Mouse (Mus musculus) kidney, embryonic 15.5 days (tissue): ENCODE data around the gene Izumo4. TPM values are rescaled to one million over a fixed set of nuclear protein-coding genes. Genes with fewer than 3 reads are reported as not detected.

ENCODE experiments used
- ATAC-seq: fragments of 200-750 bp; cut with Nextera tagmentation; replicated peaks from 2 replicates; pipeline ENCODE4 v1.8.0; 2017; ENCODE audit warnings: moderate TSS enrichment; ENCODE audit not compliant: low FRiP score
- H3K27ac ChIP-seq: fragments of 300-500 bp; sonication (generic); 2 replicates; pipeline ENCODE4 v1.5.1; 2015; ENCODE audit warnings: mild to moderate bottlenecking, inconsistent platforms
- H3K27me3 ChIP-seq: fragments of 300-500 bp; sonication (generic); 2 replicates; pipeline ENCODE4 v1.6.1; 2015; ENCODE audit warnings: inconsistent platforms
- H3K36me3 ChIP-seq: fragments of 300-500 bp; sonication (generic); 2 replicates; pipeline ENCODE4 v1.6.1; 2015; ENCODE audit warnings: inconsistent platforms
- H3K4me1 ChIP-seq: fragments of 300-500 bp; sonication (generic); 2 replicates; pipeline ENCODE4 v1.6.1; 2015; ENCODE audit warnings: inconsistent platforms
- H3K4me2 ChIP-seq: fragments of 300-500 bp; sonication (generic); 2 replicates; pipeline ENCODE4 v1.6.1; 2015; ENCODE audit warnings: moderate library complexity, mild to moderate bottlenecking, inconsistent platforms
- H3K4me3 ChIP-seq: fragments of 300-500 bp; sonication (generic); replicated peaks from 2 replicates; pipeline ENCODE4 v1.5.1; 2015; ENCODE audit warnings: mild to moderate bottlenecking, inconsistent platforms
- H3K9ac ChIP-seq: fragments of 300-500 bp; sonication (generic); 2 replicates; pipeline ENCODE4 v1.6.1; 2015; ENCODE audit warnings: mild to moderate bottlenecking, inconsistent platforms
- H3K9me3 ChIP-seq: fragments of 300-500 bp; sonication (generic); replicated peaks from 2 replicates; pipeline ENCODE4 v1.6.1; 2016; ENCODE audit warnings: inconsistent platforms
- WGBS: fragments of 180-500 bp; shearing (Covaris S2); methylation state at CpG from one replicate; pipeline ENCODE4 v1.1.7; 2015; ENCODE audit warnings: mixed read lengths; 5-methylcytosine and 5-hydroxymethylcytosine counted together
- polyA plus RNA-seq: library from polyadenylated mRNA; unstranded; fragments of >200 nt; fragmentation: Nextera tagmentation; extraction: Ambion mirVana; gene quantifications from 2 replicates; pipeline ENCODE4 v1.2.1, GENCODE M21; 2015

The Izumo4 gene
- polyA plus RNA-seq, 1 experiment from 2014 or later: 26.2 TPM

DNA sequence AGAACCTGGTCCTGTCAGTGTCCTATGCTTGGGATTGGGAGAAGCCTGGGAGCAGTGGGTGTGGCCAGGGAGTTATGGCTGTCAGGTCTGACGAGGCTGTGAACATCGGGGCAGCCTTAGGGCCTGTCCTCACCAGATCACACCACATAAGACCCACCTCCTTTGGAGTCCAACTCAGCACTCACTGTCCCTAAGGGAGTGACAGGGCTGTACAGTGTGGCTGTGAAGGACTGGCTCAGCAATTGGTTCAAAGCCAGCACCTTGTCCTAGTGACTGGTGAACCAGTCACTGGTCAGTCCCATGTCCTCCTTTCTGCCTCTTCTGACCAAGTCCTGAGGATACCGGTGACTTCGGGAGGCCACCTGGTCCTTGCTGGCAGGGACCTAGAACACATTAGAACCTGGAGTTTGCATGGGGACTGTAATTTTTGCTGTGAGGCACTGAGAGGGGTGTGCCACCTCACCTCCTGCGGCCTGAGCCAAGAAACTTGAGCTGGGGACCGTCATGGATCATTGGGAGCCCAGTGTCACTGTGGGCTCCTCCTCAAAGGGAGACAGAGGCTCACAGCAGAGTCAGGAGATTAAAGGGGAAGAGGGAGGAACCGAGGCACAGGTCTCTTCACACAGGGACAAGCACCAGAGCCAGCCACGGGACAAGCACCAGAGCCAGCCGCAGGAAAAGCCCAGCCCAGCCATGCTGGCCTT lies 22.3 kb upstream of the Izumo4 start:
- H3K4me1 ChIP-seq: peaks cover 45% of the 10 kb centered on the region
- H3K27me3 ChIP-seq: no peaks in the 10 kb centered on the region
- H3K4me2 ChIP-seq: no peak overlapping the region; the same call in 1 of the 2 replicates
- no peak for ATAC-seq
- peaks cover 3% of the 10 kb centered on the region; the same call in 1 of the 2 replicates for H3K36me3 ChIP-seq
- 0 out of 2 replicates have a peak overlapping the region, but pooled peaks have one; percentile 15 for H3K9ac ChIP-seq
- no peak overlapping the region for H3K4me3 ChIP-seq
- WGBS: 25% methylated on average over 9 of the region's 9 CpGs
- H3K27ac ChIP-seq: peak overlapping the region; percentile 98
- H3K9me3 ChIP-seq: no peaks in the 10 kb centered on the region

DNA sequence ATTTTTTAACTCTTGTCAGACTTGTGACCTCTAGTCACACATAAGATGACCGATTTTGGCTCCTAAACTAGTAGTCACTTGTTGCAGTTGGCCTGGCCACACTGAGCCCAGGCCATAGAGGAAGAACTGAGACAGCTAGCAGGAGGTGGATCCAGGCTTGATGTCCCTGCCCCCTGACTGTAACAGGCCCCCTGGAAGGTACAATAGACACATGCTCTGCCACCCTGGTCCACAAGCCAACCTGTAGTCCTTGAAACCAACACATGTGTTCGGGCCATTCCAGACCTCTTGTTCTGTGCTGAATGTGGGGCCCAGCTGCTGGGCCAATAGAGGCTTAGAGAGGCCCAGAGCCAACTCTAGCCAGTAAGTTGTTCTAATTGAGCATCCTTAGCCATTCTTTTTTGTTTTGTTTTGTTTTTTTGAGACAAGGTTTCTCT lies 21.7 kb upstream of the Izumo4 start:
- 64% methylated on average over 2 of the region's 2 CpGs for WGBS
- H3K27ac ChIP-seq: peak overlapping the region; percentile 98

DNA sequence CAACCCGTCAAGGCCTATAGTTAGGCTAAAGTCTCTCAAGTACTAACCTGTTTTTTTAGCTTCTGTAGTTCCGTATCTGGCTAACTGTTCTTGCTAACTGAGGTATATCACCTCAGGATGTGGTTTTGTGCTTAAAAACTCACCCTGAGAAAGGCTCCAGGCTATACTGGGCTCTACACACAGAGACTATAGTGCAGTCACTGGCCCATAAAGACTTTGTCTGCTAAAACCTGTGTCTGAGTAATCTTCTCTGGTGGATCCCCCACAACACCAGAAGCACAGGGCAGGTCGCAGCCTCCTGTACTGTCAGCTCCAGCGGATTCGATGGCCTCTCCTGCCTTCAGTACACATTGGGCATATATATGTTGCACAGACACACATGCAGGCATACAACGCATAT lies 20.0 kb upstream of the Izumo4 start:
- no peak for ATAC-seq
- H3K27me3 ChIP-seq: no peaks in the 10 kb centered on the region
- peaks cover 35% of the 10 kb centered on the region for H3K4me1 ChIP-seq
- no peak overlapping the region for H3K9ac ChIP-seq
- no peaks in the 10 kb centered on the region for H3K9me3 ChIP-seq
- H3K4me2 ChIP-seq: no peak overlapping the region
- WGBS: 92% methylated on average over 6 of the region's 6 CpGs
- no peak overlapping the region for H3K4me3 ChIP-seq
- H3K36me3 ChIP-seq: peaks cover 25% of the 10 kb centered on the region
- H3K27ac ChIP-seq: no peak overlapping the region

More for the DNA sequence above, 21.7 kb upstream of the Izumo4 start:
- ATAC-seq: no peak
- Histone ChIP-seq H3K4me2 (no peak overlapping the region), H3K4me3 (no peak overlapping the region), H3K27me3 (no peaks in the 10 kb centered on the region), H3K36me3 (peaks cover 8% of the 10 kb centered on the region; the same call in 1 of the 2 replicates), H3K4me1 (peaks cover 39% of the 10 kb centered on the region), H3K9ac (0 out of 2 replicates have a peak overlapping the region, but pooled peaks have one; percentile 15), H3K9me3 (no peaks in the 10 kb centered on the region)

DNA sequence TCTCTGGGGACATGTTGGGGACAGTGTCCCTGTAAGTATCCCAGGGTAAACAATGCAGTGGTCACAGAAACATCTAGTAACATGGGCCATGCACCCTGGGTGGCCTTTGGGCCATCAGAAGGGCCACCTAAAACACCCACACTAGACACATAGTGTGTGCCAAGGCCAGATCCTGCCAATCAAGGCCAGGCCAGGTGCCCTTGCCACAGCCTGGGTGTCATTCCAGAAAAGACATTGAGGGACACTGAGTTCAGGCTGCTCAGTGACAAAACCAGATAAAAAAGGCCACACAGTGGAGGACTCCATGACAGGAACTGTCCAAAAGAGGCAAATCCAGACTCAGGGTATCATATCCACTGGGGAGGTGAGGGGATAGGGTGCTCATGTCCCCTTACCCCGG lies 18.3 kb upstream of the Izumo4 start:
- WGBS: 88% methylated on average over 1 of the region's 1 CpGs

DNA sequence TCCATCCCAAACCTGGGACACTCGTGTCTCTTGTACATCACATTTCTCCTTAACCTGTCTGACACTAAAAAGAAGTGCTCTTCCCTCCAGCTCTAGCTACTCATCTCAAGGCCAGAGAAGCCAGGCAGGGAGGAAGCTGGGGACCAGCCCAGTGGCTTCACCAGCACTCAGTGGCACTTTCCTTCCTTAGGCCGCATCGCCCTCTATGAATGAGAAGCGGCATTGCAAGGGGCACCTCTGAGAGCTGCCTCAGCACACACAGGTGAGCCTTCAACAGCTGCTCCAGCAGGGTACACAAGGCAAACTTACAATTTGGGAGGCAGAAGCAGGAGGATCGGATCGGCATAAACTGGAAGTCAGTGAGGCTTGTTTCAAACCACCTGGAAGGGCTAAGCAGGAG lies 17.8 kb upstream of the Izumo4 start:
- H3K4me1 ChIP-seq: peaks cover 13% of the 10 kb centered on the region
- 51% methylated on average over 6 of the region's 6 CpGs for WGBS
- H3K36me3 ChIP-seq: peaks cover 33% of the 10 kb centered on the region
- H3K27ac ChIP-seq: no peak overlapping the region
- 0 out of 2 replicates have a peak overlapping the region, but pooled peaks have one; percentile 1 for H3K9ac ChIP-seq
- H3K4me2 ChIP-seq: no peak overlapping the region
- H3K27me3 ChIP-seq: no peaks in the 10 kb centered on the region
- H3K9me3 ChIP-seq: no peaks in the 10 kb centered on the region
- ATAC-seq: no peak
- H3K4me3 ChIP-seq: no peak overlapping the region

More for the DNA sequence above, 18.3 kb upstream of the Izumo4 start:
- H3K36me3 ChIP-seq: peaks cover 30% of the 10 kb centered on the region
- no peak overlapping the region for H3K4me2 ChIP-seq
- peaks cover 19% of the 10 kb centered on the region for H3K4me1 ChIP-seq
- ATAC-seq: no peak
- no peak overlapping the region for H3K4me3 ChIP-seq
- H3K9me3 ChIP-seq: no peaks in the 10 kb centered on the region
- 0 out of 2 replicates have a peak overlapping the region, but pooled peaks have one; percentile 1 for H3K9ac ChIP-seq
- no peak overlapping the region for H3K27ac ChIP-seq
- no peaks in the 10 kb centered on the region for H3K27me3 ChIP-seq

DNA sequence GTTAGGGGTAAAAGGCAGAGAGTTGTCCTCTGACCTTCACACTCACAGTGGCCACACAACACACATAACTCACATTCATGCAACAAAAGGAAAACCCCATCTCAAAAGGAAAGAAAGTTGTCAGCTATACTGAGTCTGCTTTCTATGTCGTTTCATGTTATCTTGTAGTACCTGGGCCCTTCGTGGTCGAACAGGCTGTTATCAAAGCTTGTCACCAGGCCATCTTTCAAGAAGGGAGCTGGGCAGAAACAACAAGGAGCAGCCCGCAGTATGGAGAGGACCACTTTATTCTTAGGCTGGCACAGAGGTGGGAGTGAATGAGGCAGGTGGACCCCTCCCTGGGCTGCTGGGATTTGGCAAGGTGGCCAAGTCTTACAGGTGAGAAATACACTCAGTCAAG lies 17.0 kb upstream of the Izumo4 start:
- H3K9me3 ChIP-seq: no peaks in the 10 kb centered on the region
- H3K27me3 ChIP-seq: no peaks in the 10 kb centered on the region
- no peak overlapping the region for H3K27ac ChIP-seq
- ATAC-seq: no peak
- no peak overlapping the region for H3K9ac ChIP-seq
- peaks cover 40% of the 10 kb centered on the region for H3K36me3 ChIP-seq
- H3K4me2 ChIP-seq: no peak overlapping the region
- WGBS: 83% methylated on average over 4 of the region's 4 CpGs
- H3K4me3 ChIP-seq: no peak overlapping the region
- peaks cover 5% of the 10 kb centered on the region for H3K4me1 ChIP-seq

DNA sequence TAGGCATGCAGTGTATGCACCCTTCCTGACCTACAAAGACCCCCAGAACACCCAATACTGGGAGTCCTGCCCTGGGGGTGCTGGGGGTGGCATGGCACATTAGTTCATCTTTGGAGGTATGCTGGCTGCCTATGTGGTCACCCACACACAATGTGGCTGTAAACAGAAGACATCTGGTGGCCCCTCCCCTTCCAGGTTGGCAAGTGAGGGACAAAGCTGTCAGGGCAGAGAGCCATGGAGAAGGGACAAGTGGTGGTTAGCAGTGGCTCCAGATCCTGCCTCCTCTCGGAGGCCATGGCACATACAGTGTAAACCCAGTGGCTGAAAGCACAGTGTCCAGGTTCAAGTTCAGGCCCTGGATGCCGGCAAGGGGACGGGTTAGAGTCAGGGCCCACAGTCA lies 15.4 kb upstream of the Izumo4 start:
- Histone ChIP-seq H3K4me1 (no peaks in the 10 kb centered on the region), H3K4me2 (no peak overlapping the region), H3K4me3 (no peak overlapping the region), H3K27ac (no peak overlapping the region), H3K27me3 (no peaks in the 10 kb centered on the region), H3K36me3 (peaks cover 54% of the 10 kb centered on the region), H3K9me3 (no peaks in the 10 kb centered on the region), H3K9ac (no peak overlapping the region)
- 93% methylated on average over 3 of the region's 3 CpGs for WGBS
- no peak for ATAC-seq

DNA sequence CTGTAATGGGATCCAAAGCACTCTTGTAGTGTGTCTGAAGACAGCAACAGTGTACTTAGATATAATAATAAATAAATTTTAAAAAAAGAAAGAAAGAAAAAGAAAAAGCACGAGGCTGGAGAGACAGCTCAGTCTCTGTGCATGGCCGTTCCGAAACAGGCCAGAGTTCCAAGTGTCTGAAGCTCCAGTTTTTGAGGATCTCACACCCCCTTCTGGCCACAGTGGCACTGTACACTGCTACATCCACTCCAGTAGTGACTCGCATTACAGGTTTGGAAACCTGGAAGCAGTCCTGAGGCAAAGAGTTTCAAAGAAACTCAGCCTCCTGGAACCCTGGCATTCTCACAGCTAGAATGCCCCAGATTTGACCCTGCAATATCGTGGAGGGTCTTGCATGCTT lies 14.1 kb upstream of the Izumo4 start:
- Histone ChIP-seq H3K4me2 (no peak overlapping the region), H3K36me3 (peaks cover 54% of the 10 kb centered on the region), H3K27ac (no peak overlapping the region), H3K9ac (no peak overlapping the region), H3K9me3 (no peaks in the 10 kb centered on the region), H3K4me3 (no peak overlapping the region), H3K27me3 (no peaks in the 10 kb centered on the region), H3K4me1 (no peaks in the 10 kb centered on the region)
- peak; percentile 74 for ATAC-seq
- WGBS: 34% methylated on average over 5 of the region's 5 CpGs

DNA sequence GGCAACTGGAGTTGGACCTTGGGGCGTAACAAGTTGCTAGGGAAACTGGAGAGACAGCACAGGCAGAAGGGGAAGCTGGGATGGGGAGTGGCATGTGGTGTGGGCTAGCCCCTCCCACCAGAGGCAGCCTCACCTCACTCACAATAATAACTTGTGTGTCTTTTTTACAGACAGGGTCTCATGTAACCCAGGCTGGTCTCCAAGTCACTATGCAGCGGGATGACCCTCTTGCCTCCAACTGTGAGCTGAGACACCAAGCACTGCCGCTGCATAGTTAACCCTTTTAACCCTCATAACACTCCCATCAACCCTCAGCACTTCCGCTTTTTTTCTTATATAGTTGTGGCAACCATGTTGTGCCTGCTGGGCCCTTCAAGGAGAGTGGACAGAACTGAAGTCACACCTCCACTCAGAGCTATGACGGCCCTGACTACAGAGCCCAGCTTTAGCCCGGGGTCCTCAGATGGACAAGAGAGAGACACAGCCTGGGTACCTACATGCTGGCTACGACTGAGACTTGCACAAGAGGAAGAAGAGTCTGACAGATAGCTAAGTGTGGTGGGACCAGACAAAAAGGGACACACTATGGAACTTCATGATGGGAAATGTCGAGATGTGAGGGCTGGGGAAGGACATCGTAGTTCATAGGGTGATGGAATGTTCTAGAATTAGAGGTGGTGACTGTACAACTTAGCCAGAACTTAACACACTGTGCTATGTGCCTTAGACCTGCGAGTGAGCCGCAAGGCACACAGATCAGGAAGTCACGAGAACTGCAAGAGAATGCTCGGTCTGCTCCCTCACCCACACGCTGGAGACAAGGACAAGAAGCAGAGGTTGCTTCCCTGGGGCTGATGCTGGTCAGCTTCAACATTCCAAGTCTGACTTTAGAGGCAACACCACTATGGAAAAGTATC lies 9.5 kb upstream of the Izumo4 start:
- ATAC-seq: no peak

DNA sequence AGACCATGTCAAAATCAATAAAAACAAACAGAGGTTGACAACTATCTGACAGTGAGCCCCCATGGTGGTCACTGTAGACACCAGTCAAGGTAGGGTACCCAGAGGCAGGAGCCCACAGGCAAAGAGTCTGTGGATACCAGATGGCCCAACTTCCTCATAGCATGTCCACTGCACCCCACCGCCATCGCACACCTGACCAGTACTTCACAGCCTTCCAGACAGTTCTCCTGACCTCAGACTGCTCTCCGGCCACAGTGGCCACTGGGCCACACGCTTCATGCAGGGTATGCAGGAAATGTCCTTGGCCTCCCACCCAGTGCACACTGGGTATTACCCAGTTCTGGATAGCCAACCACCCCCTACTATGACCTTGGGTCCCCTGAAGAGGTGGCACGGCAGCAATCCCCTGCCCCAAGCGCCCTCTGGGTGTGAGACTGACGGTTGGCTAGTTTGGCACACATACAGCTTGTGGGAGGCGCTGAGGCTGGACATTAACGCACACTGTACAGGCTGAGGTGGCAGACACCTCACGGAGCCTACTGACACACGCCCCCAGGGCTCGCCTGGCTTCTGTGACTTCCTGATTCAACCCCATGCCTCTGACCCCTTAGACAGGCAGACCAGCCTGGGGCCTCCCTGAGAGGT lies 8.5 kb upstream of the Izumo4 start:
- Histone ChIP-seq H3K9me3 (no peaks in the 10 kb centered on the region), H3K4me1 (peaks cover 40% of the 10 kb centered on the region), H3K9ac (no peak overlapping the region), H3K27me3 (no peaks in the 10 kb centered on the region), H3K36me3 (peaks cover 30% of the 10 kb centered on the region), H3K4me3 (no peak overlapping the region), H3K27ac (no peak overlapping the region), H3K4me2 (no peak overlapping the region)
- 78% methylated on average over 12 of the region's 12 CpGs for WGBS
- no peak for ATAC-seq

More for the DNA sequence above, 9.5 kb upstream of the Izumo4 start:
- no peaks in the 10 kb centered on the region for H3K9me3 ChIP-seq
- peaks cover 32% of the 10 kb centered on the region for H3K4me1 ChIP-seq
- H3K4me3 ChIP-seq: no peak overlapping the region
- H3K27ac ChIP-seq: peak overlapping the region; percentile 10; the same call in 1 of the 2 replicates
- H3K36me3 ChIP-seq: peaks cover 30% of the 10 kb centered on the region
- H3K9ac ChIP-seq: no peak overlapping the region
- no peak overlapping the region for H3K4me2 ChIP-seq
- 76% methylated on average over 14 of the region's 14 CpGs for WGBS
- H3K27me3 ChIP-seq: no peaks in the 10 kb centered on the region

DNA sequence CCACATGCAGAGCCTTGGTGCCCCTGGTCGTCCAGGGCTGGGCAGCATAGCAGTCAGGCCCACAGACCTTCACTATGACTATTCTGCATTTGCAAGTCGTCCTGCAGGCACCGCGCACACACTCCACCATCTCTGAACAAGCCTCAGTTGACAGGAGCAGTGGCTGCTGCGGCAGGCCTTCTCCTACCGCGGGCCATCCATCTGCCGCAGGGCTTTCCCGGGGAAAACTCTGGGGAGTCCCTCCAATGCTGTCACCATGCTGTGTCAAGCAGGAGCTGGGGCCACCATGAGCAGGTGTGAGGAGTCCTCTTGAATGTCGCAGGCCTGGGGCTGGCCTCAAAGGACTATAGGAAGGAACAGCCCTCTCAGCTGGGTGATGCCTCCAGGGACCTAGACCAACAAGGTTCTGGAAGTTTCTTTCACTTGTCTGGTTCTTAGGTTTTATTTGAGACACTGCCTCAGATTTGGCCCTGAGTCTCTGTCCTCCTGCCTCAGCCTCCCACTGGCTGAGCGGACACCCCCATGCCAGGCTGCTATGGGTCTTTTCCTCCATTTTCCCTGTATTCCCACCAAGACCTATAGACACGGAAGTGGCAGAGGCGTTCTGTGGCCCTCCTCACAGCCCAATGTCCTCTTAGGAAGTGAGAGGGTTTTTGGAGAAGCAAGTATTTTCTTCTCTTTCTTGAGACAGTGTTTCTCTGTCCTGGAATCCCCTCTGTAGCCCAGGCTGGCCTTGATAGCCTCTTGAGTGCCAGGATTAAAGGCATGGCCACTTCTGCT lies 7.6 kb upstream of the Izumo4 start:
- Histone ChIP-seq H3K27me3 (no peaks in the 10 kb centered on the region), H3K9ac (no peak overlapping the region), H3K36me3 (peaks cover 27% of the 10 kb centered on the region), H3K4me1 (peaks cover 42% of the 10 kb centered on the region), H3K4me2 (no peak overlapping the region), H3K27ac (peak overlapping the region; percentile 33; the same call in 1 of the 2 replicates), H3K4me3 (no peak overlapping the region), H3K9me3 (no peaks in the 10 kb centered on the region)
- ATAC-seq: no peak
- 93% methylated on average over 13 of the region's 13 CpGs for WGBS
